Mouse (Mus musculus): ENCODE results near the gene Pip5k1c.

GRCm38 (mm10) chr10:81365672-81366476 lies 73.1 kb downstream of the Pip5k1c start, which contains the start of gene 4930404N11Rik:
- TF ChIP-seq CTCF (IDR thresholded peaks at IDR 0.05; ENCODE audit: low read depth, low read length) (no peak), POLR2A (IDR thresholded peaks at IDR 0.05; ENCODE audit: insufficient read depth, low read length) (no peak), EP300 (IDR thresholded peaks at IDR 0.05; ENCODE audit: insufficient read depth, low read depth, low read length) (no peak)
